Mouse (Mus musculus) limb, embryonic 11.5 days (tissue): Measurements from ENCODE around the gene Steap3. TPM values are rescaled to one million over a fixed set of nuclear protein-coding genes. Genes with fewer than 3 reads are reported as not detected.
A peak's percentile ranks its signal among the peaks of the same experiment; 100 is the strongest.

Experiments used
- ATAC-seq: fragments of 200-750 bp; cut with Nextera tagmentation; 2 replicates; pipeline ENCODE4 v1.8.0; 2017; ENCODE audit warnings: low read depth; ENCODE audit not compliant: insufficient number of reproducible peaks, low FRiP score, low TSS enrichment
- DNase-seq: peaks from one replicate; pipeline ENCODE4 v3.0.0-alpha.2; 2015; ENCODE audit warnings: low spot score
- H3K27ac ChIP-seq: fragments of 300-500 bp; sonication (generic); replicated peaks from 2 replicates; pipeline ENCODE4 v1.5.1; 2014; ENCODE audit warnings: low read depth, mild to moderate bottlenecking, low read length
- H3K27me3 ChIP-seq: fragments of 300-500 bp; sonication (generic); 2 replicates; pipeline ENCODE4 v1.6.1; 2014; ENCODE audit warnings: mild to moderate bottlenecking, low read length, mixed read lengths; ENCODE audit not compliant: control insufficient read depth, insufficient read depth
- H3K36me3 ChIP-seq: fragments of 300-500 bp; sonication (generic); 2 replicates; pipeline ENCODE4 v1.6.1; 2014; ENCODE audit warnings: mild to moderate bottlenecking, low read length, moderate library complexity, mixed read lengths; ENCODE audit not compliant: control insufficient read depth, insufficient read depth
- H3K4me1 ChIP-seq: fragments of 300-500 bp; sonication (generic); 2 replicates; pipeline ENCODE4 v1.6.1; 2014; ENCODE audit warnings: low read length, mixed read lengths; ENCODE audit not compliant: control insufficient read depth, insufficient read depth
- H3K4me2 ChIP-seq: fragments of 300-500 bp; sonication (generic); 2 replicates; pipeline ENCODE4 v1.6.1; 2014; ENCODE audit warnings: low read depth, mild to moderate bottlenecking, moderate library complexity; ENCODE audit not compliant: severe bottlenecking
- H3K4me3 ChIP-seq: fragments of 300-500 bp; sonication (generic); 2 replicates; pipeline ENCODE4 v1.5.1; 2014; ENCODE audit warnings: low read depth, low read length
- H3K9ac ChIP-seq: fragments of 300-500 bp; sonication (generic); 2 replicates; pipeline ENCODE4 v1.6.1; 2014; ENCODE audit warnings: mild to moderate bottlenecking, low read length
- H3K9me3 ChIP-seq: fragments of 300-500 bp; sonication (generic); 2 replicates; pipeline ENCODE4 v1.6.1; 2016; ENCODE audit warnings: low read length; ENCODE audit not compliant: control insufficient read depth
- whole genome bisulfite sequencing: fragments of 180-500 bp; shearing (Covaris S2); extraction: QIAGEN DNeasy Blood & Tissue Kit; methylation state at CpG from one replicate; pipeline ENCODE4 v1.1.7; 2014; 5-methylcytosine and 5-hydroxymethylcytosine counted together
- polyA plus RNA-seq: library from polyadenylated mRNA; unstranded; fragments of >200 nt; fragmentation: Nextera tagmentation; extraction: Ambion mirVana; gene quantifications from 2 replicates; pipeline ENCODE4 v1.2.1, GENCODE M21; 2014

The Steap3 gene
- polyA plus RNA-seq, 1 experiment from 2014 or later = 2.9 TPM

DNA sequence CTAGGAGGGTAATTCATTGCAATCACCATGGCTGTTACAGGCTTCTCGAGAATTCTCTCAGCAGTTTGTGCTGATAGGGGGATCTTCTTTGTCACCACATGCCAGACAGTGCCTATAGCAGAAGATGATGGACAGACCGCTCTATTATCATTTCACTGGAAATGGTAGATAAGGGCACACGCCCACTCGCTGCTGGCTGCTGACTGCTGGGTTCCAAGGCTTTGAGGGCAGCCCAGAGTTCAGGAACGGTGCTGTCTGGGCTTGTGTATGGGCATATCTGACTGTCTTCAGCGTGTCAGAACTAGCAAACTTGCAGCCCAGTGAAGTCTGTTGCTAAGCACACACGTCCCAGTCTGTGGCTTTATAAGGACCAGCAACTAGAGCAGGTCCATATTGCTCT is 13.3 kb downstream of the Steap3 start:
- peaks cover 4% of the 10 kb centered on the region; the same call in 1 of the 2 replicates for H3K4me1 ChIP-seq
- no peaks in the 10 kb centered on the region for H3K9me3 ChIP-seq
- H3K27ac ChIP-seq = no peak overlapping the region
- no peak overlapping the region for H3K9ac ChIP-seq
- 71% methylated on average over 7 of the region's 7 CpGs for WGBS
- no peaks in the 10 kb centered on the region for H3K36me3 ChIP-seq
- ATAC-seq (no peak), DNase-seq (no peak)
- 0 out of 2 replicates have a peak, but pooled peaks cover 4% of the 10 kb centered on the region for H3K27me3 ChIP-seq
- no peak overlapping the region for H3K4me2 ChIP-seq
- no peak overlapping the region for H3K4me3 ChIP-seq

DNA sequence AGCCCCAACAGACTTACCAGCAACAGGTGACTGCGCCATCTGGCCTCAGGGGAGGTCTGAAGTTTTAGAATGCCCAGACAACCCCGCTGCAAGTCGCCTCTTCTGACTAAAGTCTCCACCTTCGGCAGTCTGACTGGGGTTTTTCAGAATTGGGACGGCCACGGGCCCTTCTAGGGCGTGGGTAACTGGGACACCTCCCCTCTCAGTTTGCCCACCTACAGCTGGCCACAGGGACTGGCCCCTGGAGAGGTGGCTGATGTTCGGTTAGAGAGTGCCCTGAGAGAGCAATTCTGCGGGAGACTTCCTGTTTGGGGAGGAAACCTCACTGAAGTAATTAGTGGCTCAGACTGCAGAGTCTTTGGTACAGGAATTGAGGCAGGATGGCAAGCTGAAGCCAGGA is 13.8 kb downstream of the Steap3 start:
- no peak for ATAC-seq
- no peaks in the 10 kb centered on the region for H3K9me3 ChIP-seq
- no peak overlapping the region for H3K4me3 ChIP-seq
- no peak overlapping the region; the same call in 1 of the 2 replicates for H3K9ac ChIP-seq
- 31% methylated on average over 9 of the region's 9 CpGs for WGBS
- H3K36me3 ChIP-seq = no peaks in the 10 kb centered on the region
- no peaks in the 10 kb centered on the region for H3K27me3 ChIP-seq
- 0 out of 2 replicates have a peak overlapping the region, but pooled peaks have one; percentile 21 for H3K27ac ChIP-seq
- peak overlapping the region; percentile 2; the same call in 1 of the 2 replicates for H3K4me2 ChIP-seq
- peaks cover 4% of the 10 kb centered on the region; the same call in 1 of the 2 replicates for H3K4me1 ChIP-seq
- DNase-seq = peak; percentile 29

DNA sequence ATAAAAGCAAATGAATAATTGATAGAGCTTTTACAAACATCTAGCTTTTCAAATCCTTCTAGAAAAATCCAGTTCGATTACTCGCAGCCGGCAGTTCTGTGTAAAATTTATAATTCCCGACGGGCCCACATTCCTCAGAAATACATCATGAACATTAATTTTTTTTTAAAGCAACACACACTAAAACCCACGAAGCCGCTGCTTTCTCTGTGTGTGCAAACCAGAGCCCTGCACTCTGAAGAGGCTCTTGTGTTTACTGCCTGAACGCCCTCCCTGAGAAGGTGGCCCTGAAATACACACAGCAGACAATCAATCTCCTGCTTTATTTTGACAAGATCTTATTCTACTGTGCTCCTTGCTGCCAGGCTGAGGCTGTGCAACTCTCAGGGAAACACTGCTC is 14.3 kb downstream of the Steap3 start:
- no peak overlapping the region; the same call in 1 of the 2 replicates for H3K9ac ChIP-seq
- WGBS = 70% methylated on average over 8 of the region's 8 CpGs
- H3K36me3 ChIP-seq = no peaks in the 10 kb centered on the region
- ATAC-seq = no peak
- 0 out of 2 replicates have a peak overlapping the region, but pooled peaks have one; percentile 21 for H3K27ac ChIP-seq
- DNase-seq = no peak
- peaks cover 4% of the 10 kb centered on the region; the same call in 1 of the 2 replicates for H3K4me1 ChIP-seq
- H3K9me3 ChIP-seq = no peaks in the 10 kb centered on the region
- no peak overlapping the region for H3K4me3 ChIP-seq
- no peak overlapping the region for H3K4me2 ChIP-seq
- H3K27me3 ChIP-seq = no peaks in the 10 kb centered on the region

DNA sequence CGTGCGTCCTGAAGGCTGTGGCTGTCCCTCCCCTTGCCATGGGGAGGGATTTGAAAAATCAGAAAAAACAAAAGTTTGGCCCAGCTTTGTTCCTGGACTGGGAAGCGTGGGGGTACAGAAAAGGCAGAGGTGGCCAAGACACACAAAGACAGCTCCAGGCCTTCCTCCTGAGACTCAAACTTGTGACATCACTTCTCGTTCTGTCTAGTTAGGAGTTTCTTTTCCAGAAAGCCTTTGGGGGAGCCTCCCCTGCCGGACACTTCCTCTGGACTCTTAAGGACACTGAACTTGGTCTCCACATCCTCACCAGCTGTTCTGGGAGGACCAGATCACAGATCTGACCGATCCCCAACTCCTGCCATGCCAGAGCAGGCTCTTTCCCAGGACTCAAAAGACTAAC is 18.8 kb downstream of the Steap3 start:
- 81% methylated on average over 6 of the region's 6 CpGs for WGBS
- H3K27ac ChIP-seq = no peak overlapping the region
- H3K4me1 ChIP-seq = peaks cover 2% of the 10 kb centered on the region; the same call in 1 of the 2 replicates
- H3K4me2 ChIP-seq = no peak overlapping the region
- H3K4me3 ChIP-seq = no peak overlapping the region
- DNase-seq = no peak
- H3K9ac ChIP-seq = no peak overlapping the region
- H3K36me3 ChIP-seq = no peaks in the 10 kb centered on the region
- no peak for ATAC-seq
- no peaks in the 10 kb centered on the region for H3K9me3 ChIP-seq
- H3K27me3 ChIP-seq = no peaks in the 10 kb centered on the region

DNA sequence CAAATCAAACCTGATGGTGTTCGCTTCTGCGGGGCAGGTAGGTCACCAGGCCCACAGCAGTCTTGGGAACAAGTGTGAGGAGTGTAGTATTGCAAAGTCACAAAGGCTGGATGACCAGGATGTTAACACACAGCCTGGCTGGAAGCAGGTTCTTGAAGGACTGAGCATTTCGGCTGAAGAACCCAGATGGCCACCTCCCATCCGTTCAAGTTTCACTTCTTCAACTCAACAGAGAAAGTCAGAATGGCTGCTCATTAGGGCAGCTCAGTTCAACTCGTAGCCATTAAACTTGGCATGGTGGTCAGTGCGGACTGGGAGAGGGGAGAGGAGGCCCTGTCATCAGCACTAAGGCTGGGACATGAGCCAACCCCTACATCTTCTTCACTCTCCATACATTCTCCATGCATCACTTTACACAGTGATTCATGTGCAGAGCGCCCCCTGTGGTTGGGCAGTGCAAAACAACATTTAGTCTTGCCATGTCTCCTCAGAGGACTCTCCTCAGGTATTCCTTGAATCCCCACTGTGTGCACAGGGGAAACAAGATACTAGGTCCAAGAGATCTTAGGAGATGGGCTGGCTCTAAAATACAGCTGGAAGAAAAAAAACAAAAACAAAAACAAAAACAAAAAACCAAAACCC is 19.9 kb downstream of the Steap3 start:
- Histone ChIP-seq H3K4me1 (no peaks in the 10 kb centered on the region), H3K36me3 (no peaks in the 10 kb centered on the region), H3K9ac (no peak overlapping the region), H3K4me3 (no peak overlapping the region), H3K9me3 (no peaks in the 10 kb centered on the region), H3K27ac (no peak overlapping the region), H3K4me2 (no peak overlapping the region), H3K27me3 (no peaks in the 10 kb centered on the region)
- DNase-seq (no peak), ATAC-seq (no peak)
- 89% methylated on average over 7 of the region's 7 CpGs for WGBS

DNA sequence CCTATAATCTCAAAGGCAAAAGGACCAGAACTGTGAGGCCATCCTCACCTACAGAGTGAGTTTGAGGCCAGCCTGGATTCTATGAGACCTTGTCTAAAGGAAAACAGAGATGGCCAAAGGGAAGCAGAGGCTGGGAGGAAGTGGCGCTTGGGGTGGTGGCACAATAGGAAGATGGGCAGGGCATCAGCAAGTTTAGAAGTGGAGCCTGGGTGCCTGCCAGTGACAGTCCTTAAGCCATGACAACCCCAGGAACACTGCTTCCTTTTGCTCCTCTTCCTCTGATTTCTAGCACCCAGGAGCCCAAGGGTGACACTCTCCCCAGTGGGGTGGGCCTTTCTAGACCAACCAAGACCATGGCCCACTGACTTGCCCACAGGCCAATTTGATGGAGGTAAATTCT is 21.3 kb downstream of the Steap3 start:
- 93% methylated on average over 1 of the region's 1 CpGs for WGBS
- H3K9me3 ChIP-seq = no peaks in the 10 kb centered on the region
- H3K4me1 ChIP-seq = no peaks in the 10 kb centered on the region
- no peak overlapping the region for H3K9ac ChIP-seq
- ATAC-seq (no peak), DNase-seq (no peak)
- H3K27me3 ChIP-seq = no peaks in the 10 kb centered on the region
- H3K4me2 ChIP-seq = no peak overlapping the region
- no peaks in the 10 kb centered on the region for H3K36me3 ChIP-seq
- H3K4me3 ChIP-seq = no peak overlapping the region
- H3K27ac ChIP-seq = no peak overlapping the region

DNA sequence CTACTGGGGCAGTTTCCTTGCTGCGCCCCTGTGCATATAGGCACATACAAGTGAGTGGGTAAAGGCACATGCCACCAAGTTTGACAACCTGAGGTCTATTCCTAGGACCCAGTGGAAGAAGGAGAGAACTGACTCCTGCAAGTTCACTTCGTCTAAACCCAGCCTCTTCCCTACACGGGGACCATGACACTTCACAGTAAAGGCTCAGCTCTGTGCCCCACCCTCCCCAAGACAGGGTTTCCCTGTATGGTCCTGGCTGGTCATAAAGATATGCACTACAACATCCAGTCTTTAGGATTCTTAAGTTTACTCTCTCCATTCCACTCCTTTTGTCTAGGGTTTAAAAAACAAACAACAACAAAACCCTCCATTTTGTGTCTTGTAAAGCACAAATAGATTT is 21.9 kb downstream of the Steap3 start:
- Histone ChIP-seq H3K9ac (no peak overlapping the region), H3K4me3 (no peak overlapping the region), H3K36me3 (no peaks in the 10 kb centered on the region), H3K27me3 (no peaks in the 10 kb centered on the region), H3K9me3 (no peaks in the 10 kb centered on the region), H3K4me1 (no peaks in the 10 kb centered on the region), H3K27ac (no peak overlapping the region), H3K4me2 (no peak overlapping the region)
- ATAC-seq (no peak), DNase-seq (no peak)
- 77% methylated on average over 3 of the region's 3 CpGs for WGBS

DNA sequence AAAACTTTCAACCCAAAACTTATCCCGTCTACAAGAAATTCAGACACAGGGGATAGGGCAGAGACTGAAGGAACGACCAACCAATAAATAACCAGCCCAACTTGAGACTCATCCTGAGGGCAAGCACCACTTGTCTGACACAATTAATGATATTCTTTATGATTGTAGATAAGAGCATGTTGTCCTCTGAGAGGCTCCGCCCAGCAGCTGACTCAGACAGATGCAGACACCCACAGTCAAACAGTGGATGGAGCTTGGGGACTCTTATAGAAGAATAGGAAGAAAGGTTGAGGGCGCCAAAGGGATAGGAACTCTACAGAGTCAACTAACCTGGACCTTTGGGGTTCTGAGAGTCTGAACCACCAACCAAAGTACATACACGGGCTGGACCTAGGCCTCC is 22.7 kb downstream of the Steap3 start:
- DNase-seq = no peak

DNA sequence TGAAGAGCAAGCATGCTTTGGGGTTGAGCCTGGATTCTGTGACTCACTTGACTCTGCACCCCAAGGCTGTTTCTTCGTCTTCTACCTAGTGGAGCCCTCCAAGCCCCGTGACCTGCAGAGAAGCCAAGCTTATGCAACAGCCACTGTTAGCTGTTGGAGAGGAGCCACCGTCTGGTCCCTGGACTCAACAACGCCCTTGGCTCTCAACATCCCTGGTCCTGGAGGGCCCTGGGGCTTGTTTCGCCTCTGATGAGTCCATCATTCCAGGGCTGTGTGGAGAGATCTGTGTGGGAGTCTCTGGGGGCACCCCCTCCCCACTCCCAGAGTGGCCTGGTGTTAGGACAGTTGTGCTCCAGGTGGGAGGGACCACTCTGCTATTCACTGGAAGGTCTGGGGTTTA is 24.3 kb downstream of the Steap3 start:
- Histone ChIP-seq H3K9me3 (no peaks in the 10 kb centered on the region), H3K4me2 (no peak overlapping the region), H3K27me3 (no peaks in the 10 kb centered on the region), H3K27ac (no peak overlapping the region), H3K4me1 (no peaks in the 10 kb centered on the region), H3K9ac (no peak overlapping the region), H3K36me3 (no peaks in the 10 kb centered on the region), H3K4me3 (no peak overlapping the region)
- WGBS = 83% methylated on average over 5 of the region's 5 CpGs
- DNase-seq = no peak
- no peak for ATAC-seq

More for the DNA sequence above, 22.7 kb downstream of the Steap3 start:
- WGBS = 84% methylated on average over 5 of the region's 5 CpGs
- Histone ChIP-seq H3K27ac (no peak overlapping the region), H3K4me1 (no peaks in the 10 kb centered on the region), H3K27me3 (no peaks in the 10 kb centered on the region), H3K4me3 (no peak overlapping the region), H3K4me2 (no peak overlapping the region), H3K9me3 (no peaks in the 10 kb centered on the region), H3K9ac (no peak overlapping the region), H3K36me3 (no peaks in the 10 kb centered on the region)
- no peak for ATAC-seq
